Mouse (Mus musculus): ENCODE data around the gene Cnpy1. TPM values are rescaled to one million over a fixed set of nuclear protein-coding genes. Genes with fewer than 3 reads are reported as not detected.

Gene Cnpy1
- polyA plus RNA-seq, 1 experiment: 2.0 TPM

DNA sequence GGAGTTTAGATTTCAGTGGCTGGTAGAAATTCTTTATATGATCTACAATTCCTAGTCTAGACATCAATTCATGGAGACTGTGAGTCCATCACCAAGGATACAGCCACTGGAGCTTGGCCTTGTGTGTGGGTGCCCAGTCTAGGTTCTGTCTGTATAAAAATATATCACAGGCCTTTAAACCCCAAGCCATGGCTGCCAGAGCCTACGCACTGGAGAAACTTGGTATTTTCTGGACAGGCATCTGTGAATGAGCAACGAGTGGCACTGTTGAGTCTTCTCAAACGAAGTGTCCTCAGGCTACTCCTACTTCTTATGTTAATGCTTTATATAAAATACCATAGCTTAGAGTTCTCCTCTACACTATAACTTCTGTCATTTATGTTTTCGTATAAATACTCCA is 4.2 kb downstream of the Cnpy1 start:
- no peaks in the 10 kb centered on the region for H3K4me1 ChIP-seq (ENCODE audit: control insufficient read depth, insufficient read depth, insufficient read length, low read length)
- H3K27ac ChIP-seq (ENCODE audit: insufficient read depth, low read depth, low read length): no peak overlapping the region
- no peak for TF ChIP-seq CTCF (IDR thresholded peaks at IDR 0.05; ENCODE audit: extremely low read depth, insufficient read length, insufficient replicate concordance, low read depth, low read length)
- TF ChIP-seq POLR2A (IDR thresholded peaks at IDR 0.05; ENCODE audit: low read depth, low read length): no peak
- no peaks in the 10 kb centered on the region for H3K27me3 ChIP-seq (ENCODE audit: control insufficient read depth, insufficient read depth, low read length)
- WGBS: 81% methylated on average over 4 of the region's 4 CpGs
- H3K36me3 ChIP-seq (ENCODE audit: control insufficient read depth, insufficient read depth, low read length): no peaks in the 10 kb centered on the region
- H3K4me3 ChIP-seq (ENCODE audit: low read depth, low read length): no peak overlapping the region

DNA sequence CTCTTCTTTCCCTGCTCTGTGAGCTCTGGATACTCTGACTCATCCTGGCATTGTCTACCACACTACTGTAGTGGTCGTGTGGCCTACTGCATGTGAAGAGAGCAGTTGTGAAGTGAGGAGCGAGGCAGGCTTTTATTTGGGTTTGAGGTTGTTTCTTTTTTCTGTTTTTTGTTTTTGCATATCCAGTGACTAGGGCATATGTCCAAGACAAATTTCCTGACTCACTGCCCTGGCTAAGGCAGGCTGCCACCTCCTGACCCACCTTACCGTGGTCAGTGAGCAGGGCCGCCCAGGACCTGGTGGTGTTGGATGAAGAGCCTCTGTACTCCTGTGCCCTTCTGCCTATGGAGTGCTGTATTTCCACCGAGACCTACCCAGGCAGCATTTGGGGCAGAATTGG is 5.8 kb downstream of the Cnpy1 start:
- no peak overlapping the region for H3K4me3 ChIP-seq (ENCODE audit: low read depth, low read length)
- H3K27ac ChIP-seq (ENCODE audit: insufficient read depth, low read depth, low read length): no peak overlapping the region
- H3K4me1 ChIP-seq (ENCODE audit: control insufficient read depth, insufficient read depth, insufficient read length, low read length): no peaks in the 10 kb centered on the region
- TF ChIP-seq CTCF (IDR thresholded peaks at IDR 0.05; ENCODE audit: extremely low read depth, insufficient read length, insufficient replicate concordance, low read depth, low read length): no peak
- TF ChIP-seq POLR2A (IDR thresholded peaks at IDR 0.05; ENCODE audit: low read depth, low read length): no peak
- no peaks in the 10 kb centered on the region for H3K27me3 ChIP-seq (ENCODE audit: control insufficient read depth, insufficient read depth, low read length)
- WGBS: 78% methylated on average over 5 of the region's 5 CpGs
- no peaks in the 10 kb centered on the region for H3K36me3 ChIP-seq (ENCODE audit: control insufficient read depth, insufficient read depth, low read length)

DNA sequence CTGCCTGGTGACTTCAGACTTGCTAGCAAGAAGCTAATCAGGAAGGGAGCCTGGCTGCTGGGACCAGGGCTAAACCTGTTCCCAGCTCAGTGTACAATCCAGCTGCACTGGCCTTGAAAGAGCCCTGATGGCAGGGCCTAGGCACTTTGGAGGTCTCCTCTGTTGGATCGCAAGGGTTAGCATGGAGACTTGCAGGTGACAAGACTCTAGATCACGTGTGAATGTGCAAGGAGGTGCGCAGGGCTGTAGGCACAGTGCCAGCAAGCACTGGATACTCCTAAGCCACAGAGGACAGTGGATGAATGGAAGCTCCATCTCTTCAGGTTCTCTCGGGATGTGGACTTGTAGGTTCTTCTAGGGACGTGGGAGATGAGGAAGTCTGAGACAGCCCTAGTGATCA is 6.7 kb downstream of the Cnpy1 start:
- no peaks in the 10 kb centered on the region for H3K36me3 ChIP-seq (ENCODE audit: control insufficient read depth, insufficient read depth, low read length)
- WGBS: 79% methylated on average over 5 of the region's 5 CpGs
- no peaks in the 10 kb centered on the region for H3K4me1 ChIP-seq (ENCODE audit: control insufficient read depth, insufficient read depth, insufficient read length, low read length)
- H3K4me3 ChIP-seq (ENCODE audit: low read depth, low read length): no peak overlapping the region
- TF ChIP-seq CTCF (IDR thresholded peaks at IDR 0.05; ENCODE audit: extremely low read depth, insufficient read length, insufficient replicate concordance, low read depth, low read length): no peak
- TF ChIP-seq POLR2A (IDR thresholded peaks at IDR 0.05; ENCODE audit: low read depth, low read length): no peak
- H3K27ac ChIP-seq (ENCODE audit: insufficient read depth, low read depth, low read length): no peak overlapping the region
- no peaks in the 10 kb centered on the region for H3K27me3 ChIP-seq (ENCODE audit: control insufficient read depth, insufficient read depth, low read length)

DNA sequence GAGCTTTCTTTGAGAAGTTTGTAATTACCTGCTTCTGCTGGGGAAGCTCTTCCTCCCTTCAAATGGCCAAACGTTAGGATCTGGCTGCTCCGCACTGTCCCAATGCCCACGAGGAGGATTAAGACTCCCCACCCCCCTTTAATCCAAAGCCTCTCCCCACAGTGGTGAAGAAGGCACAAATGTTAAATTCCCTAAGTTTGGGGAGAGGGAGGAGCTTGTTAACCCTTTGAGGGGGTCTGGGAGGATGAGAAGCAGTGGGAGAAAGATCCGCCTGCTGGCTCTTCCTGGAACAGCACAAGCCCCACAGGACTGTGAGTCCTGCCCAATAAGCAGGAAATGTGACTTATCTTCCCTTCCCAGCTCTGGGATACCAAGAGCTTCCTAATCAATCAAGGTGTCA is 7.5 kb downstream of the Cnpy1 start:
- Histone ChIP-seq H3K27ac (ENCODE audit: insufficient read depth, low read depth, low read length) (no peak overlapping the region), H3K4me1 (ENCODE audit: control insufficient read depth, insufficient read depth, insufficient read length, low read length) (no peaks in the 10 kb centered on the region), H3K4me3 (ENCODE audit: low read depth, low read length) (no peak overlapping the region), H3K27me3 (ENCODE audit: control insufficient read depth, insufficient read depth, low read length) (no peaks in the 10 kb centered on the region), H3K36me3 (ENCODE audit: control insufficient read depth, insufficient read depth, low read length) (no peaks in the 10 kb centered on the region)
- 45% methylated on average over 4 of the region's 4 CpGs for WGBS
- TF ChIP-seq POLR2A (IDR thresholded peaks at IDR 0.05; ENCODE audit: low read depth, low read length) (no peak), CTCF (IDR thresholded peaks at IDR 0.05; ENCODE audit: extremely low read depth, insufficient read length, insufficient replicate concordance, low read depth, low read length) (no peak)

DNA sequence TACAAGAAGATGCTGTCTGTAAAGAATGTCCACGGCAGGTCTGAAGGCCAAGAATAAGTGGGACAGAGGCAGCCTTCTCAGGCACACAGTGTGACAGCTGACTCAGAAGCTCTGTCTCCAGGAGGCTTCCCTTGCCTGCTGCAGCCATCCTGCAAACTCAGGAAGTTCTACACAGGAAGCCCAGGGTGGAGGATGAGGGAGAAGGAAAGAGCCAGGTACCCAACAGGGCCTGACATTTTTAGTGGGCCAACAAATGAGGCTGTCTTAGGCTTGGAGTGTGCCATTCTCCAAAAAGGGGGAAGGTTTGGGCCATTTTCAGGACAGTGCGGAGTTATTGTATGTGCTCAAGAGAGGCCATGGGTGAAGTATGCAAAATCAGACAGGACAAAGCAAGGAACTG is 7.9 kb downstream of the Cnpy1 start:
- Histone ChIP-seq H3K27me3 (ENCODE audit: control insufficient read depth, insufficient read depth, low read length) (no peaks in the 10 kb centered on the region), H3K36me3 (ENCODE audit: control insufficient read depth, insufficient read depth, low read length) (no peaks in the 10 kb centered on the region), H3K4me1 (ENCODE audit: control insufficient read depth, insufficient read depth, insufficient read length, low read length) (no peaks in the 10 kb centered on the region), H3K4me3 (ENCODE audit: low read depth, low read length) (no peak overlapping the region), H3K27ac (ENCODE audit: insufficient read depth, low read depth, low read length) (no peak overlapping the region)
- no peak for TF ChIP-seq POLR2A (IDR thresholded peaks at IDR 0.05; ENCODE audit: low read depth, low read length)
- no peak for TF ChIP-seq CTCF (IDR thresholded peaks at IDR 0.05; ENCODE audit: extremely low read depth, insufficient read length, insufficient replicate concordance, low read depth, low read length)
- 81% methylated on average over 2 of the region's 2 CpGs for WGBS

DNA sequence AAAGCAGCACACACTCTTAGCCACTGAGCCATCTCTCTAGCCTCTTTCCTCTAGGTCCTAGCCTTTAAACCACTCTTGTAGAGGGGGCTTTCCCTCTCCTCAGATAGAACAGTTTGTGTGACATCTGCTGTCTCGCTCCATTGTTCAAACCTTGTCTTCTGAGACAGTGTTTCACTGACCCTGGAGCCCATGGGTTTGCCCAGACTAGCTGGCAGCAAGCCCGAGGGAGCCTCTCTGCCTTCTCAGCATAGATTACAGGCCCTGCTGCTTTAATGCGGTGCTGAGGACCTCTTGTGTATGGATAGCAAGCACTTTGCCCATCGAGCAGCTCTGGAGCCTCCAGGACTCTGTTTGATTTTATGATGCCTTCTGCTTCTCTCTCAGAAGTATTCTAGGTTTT is 8.6 kb downstream of the Cnpy1 start:
- no peaks in the 10 kb centered on the region for H3K27me3 ChIP-seq (ENCODE audit: control insufficient read depth, insufficient read depth, low read length)
- WGBS: 47% methylated on average over 4 of the region's 4 CpGs
- no peak overlapping the region for H3K4me3 ChIP-seq (ENCODE audit: low read depth, low read length)
- H3K36me3 ChIP-seq (ENCODE audit: control insufficient read depth, insufficient read depth, low read length): no peaks in the 10 kb centered on the region
- no peak overlapping the region for H3K27ac ChIP-seq (ENCODE audit: insufficient read depth, low read depth, low read length)
- TF ChIP-seq CTCF (IDR thresholded peaks at IDR 0.05; ENCODE audit: extremely low read depth, insufficient read length, insufficient replicate concordance, low read depth, low read length) (no peak), POLR2A (IDR thresholded peaks at IDR 0.05; ENCODE audit: low read depth, low read length) (no peak)
- H3K4me1 ChIP-seq (ENCODE audit: control insufficient read depth, insufficient read depth, insufficient read length, low read length): no peaks in the 10 kb centered on the region

DNA sequence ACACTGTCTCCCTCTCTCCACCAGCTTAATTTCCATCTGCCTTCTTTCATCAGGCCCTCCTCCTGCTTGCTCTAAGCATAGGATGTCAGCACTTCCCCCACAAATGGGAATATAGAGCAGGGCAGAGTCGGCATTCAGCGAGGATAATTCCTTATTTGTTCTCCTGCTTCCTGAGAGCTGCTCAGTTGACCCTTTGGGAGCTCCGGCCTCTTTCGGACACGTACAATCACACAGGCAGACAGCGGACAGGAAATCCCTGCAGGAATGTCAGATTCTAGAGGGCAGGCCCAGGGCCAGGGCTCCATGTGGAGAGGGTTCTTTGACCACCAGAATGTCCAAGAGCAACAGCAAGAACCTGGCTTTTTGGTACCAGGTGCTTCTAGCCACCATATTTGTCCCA is 9.5 kb downstream of the Cnpy1 start:
- Histone ChIP-seq H3K4me3 (ENCODE audit: low read depth, low read length) (no peak overlapping the region), H3K27me3 (ENCODE audit: control insufficient read depth, insufficient read depth, low read length) (no peaks in the 10 kb centered on the region), H3K4me1 (ENCODE audit: control insufficient read depth, insufficient read depth, insufficient read length, low read length) (no peaks in the 10 kb centered on the region)

DNA sequence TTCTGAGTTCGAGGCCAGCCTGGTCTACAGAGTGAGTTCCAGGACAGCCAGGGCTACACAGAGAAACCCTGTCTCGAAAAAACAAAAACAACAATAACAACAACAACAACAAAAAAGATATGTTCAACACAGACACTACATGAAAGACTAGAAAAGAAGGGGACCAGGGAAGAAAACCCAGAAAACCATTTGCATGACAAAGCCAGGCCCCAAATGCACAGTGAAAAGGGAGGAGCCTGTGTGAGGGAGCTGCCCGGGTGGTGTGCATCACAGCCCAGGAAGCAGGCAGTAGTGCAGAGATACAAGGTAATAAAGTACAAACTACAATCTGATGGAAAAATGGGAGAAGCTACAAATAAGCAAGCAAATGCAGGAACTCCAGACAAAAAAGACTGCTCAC is 13.5 kb downstream of the Cnpy1 start:
- no peak overlapping the region for H3K27ac ChIP-seq (ENCODE audit: insufficient read depth, low read depth, low read length)
- no peaks in the 10 kb centered on the region for H3K27me3 ChIP-seq (ENCODE audit: control insufficient read depth, insufficient read depth, low read length)
- no peaks in the 10 kb centered on the region for H3K36me3 ChIP-seq (ENCODE audit: control insufficient read depth, insufficient read depth, low read length)
- H3K4me1 ChIP-seq (ENCODE audit: control insufficient read depth, insufficient read depth, insufficient read length, low read length): no peaks in the 10 kb centered on the region; the same call in 1 of the 2 replicates
- WGBS: 53% methylated on average over 3 of the region's 3 CpGs
- TF ChIP-seq POLR2A (IDR thresholded peaks at IDR 0.05; ENCODE audit: low read depth, low read length): no peak
- no peak for TF ChIP-seq CTCF (IDR thresholded peaks at IDR 0.05; ENCODE audit: extremely low read depth, insufficient read length, insufficient replicate concordance, low read depth, low read length)
- no peak overlapping the region for H3K4me3 ChIP-seq (ENCODE audit: low read depth, low read length)

More for the DNA sequence above, 9.5 kb downstream of the Cnpy1 start:
- Histone ChIP-seq H3K36me3 (ENCODE audit: control insufficient read depth, insufficient read depth, low read length) (no peaks in the 10 kb centered on the region), H3K27ac (ENCODE audit: insufficient read depth, low read depth, low read length) (no peak overlapping the region)
- TF ChIP-seq CTCF (IDR thresholded peaks at IDR 0.05; ENCODE audit: extremely low read depth, insufficient read length, insufficient replicate concordance, low read depth, low read length) (no peak), POLR2A (IDR thresholded peaks at IDR 0.05; ENCODE audit: low read depth, low read length) (no peak)
- WGBS: 69% methylated on average over 6 of the region's 6 CpGs
